Mouse (Mus musculus) small intestine, adult 2 months (tissue): Measurements from ENCODE around the gene Dyrk1a.

ENCODE experiments used
- CTCF ChIP-seq: fragments of 200-500 bp; IDR thresholded peaks from 2 replicates; pipeline ENCODE4 v1.5.1; 2012; ENCODE audit warnings: low read depth, mild to moderate bottlenecking, control low read depth, inconsistent platforms, low read length, moderate library complexity, mixed read lengths; ENCODE audit not compliant: insufficient replicate concordance, insufficient read length; ENCODE audit errors: extremely low read depth
- POLR2A ChIP-seq: fragments of 200-500 bp; IDR thresholded peaks from 2 replicates; pipeline ENCODE4 v1.6.1; 2012; ENCODE audit warnings: low read depth, mild to moderate bottlenecking, control low read depth, inconsistent platforms, low read length, moderate library complexity

DNA sequence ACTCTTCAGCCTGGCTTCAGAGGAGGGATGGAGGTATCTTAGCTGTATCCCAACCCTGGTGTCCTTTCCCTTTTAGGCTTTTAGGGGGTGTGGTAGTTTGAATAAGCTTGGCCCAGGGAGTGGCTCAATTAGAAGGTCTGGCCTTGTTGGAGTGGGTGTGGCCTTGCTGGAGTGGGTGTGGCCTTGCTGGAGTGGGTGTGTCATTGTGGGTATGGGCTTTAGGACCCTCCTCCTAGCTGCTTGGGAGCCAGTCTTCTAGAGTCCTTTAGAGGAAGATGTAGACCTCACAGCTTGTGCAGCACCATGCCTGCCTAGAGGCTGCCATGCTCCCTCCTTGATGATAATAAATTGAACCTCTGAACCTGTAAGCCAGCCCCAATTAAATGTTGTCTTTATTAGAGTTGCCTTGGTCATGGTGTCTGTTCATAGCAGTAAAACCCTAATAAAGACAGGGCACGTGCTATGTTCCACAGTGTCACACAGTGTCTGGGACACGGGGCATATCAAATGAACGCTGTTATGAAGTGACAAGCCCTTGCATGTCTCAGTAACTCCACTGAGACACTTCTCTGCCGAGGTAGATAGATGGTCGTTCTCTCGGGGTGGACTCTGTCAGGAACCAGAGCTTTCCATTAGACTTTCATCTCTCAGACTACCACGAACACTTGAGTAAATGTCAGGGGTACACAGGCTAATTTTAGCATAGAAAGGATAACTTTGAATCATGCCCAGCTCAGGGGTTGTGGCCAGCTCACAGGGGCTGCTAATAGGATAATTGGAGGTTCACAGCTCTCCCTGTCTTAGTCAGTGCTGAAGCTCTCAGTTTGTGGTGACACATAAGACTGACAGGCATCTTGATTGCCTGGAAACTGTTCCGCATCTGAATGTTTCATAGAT is 166.9 kb downstream of the Dyrk1a start:
- TF ChIP-seq CTCF, result no peak
- no peak for TF ChIP-seq POLR2A
